Mouse (Mus musculus) urinary bladder, adult 2 months (tissue): Measurements from ENCODE around the gene Itpr3. TPM values are rescaled to one million over a fixed set of nuclear protein-coding genes. Genes with fewer than 3 reads are reported as not detected.
A peak's percentile ranks its signal among the peaks of the same experiment; 100 is the strongest.

Experiments used
- DNase-seq: peaks from one replicate; pipeline ENCODE4 v3.0.0; 2022; ENCODE audit warnings: low spot score
- polyA plus RNA-seq: library from polyadenylated mRNA; depleted of rRNA; stranded (reverse); fragments of >200 nt; gene quantifications from 2 replicates; pipeline ENCODE4 v1.2.3, GENCODE M21; 2012; rRNA removed

Itpr3 gene
- 9.5 and 17.8 TPM in 2 replicates for polyA plus RNA-seq

DNA sequence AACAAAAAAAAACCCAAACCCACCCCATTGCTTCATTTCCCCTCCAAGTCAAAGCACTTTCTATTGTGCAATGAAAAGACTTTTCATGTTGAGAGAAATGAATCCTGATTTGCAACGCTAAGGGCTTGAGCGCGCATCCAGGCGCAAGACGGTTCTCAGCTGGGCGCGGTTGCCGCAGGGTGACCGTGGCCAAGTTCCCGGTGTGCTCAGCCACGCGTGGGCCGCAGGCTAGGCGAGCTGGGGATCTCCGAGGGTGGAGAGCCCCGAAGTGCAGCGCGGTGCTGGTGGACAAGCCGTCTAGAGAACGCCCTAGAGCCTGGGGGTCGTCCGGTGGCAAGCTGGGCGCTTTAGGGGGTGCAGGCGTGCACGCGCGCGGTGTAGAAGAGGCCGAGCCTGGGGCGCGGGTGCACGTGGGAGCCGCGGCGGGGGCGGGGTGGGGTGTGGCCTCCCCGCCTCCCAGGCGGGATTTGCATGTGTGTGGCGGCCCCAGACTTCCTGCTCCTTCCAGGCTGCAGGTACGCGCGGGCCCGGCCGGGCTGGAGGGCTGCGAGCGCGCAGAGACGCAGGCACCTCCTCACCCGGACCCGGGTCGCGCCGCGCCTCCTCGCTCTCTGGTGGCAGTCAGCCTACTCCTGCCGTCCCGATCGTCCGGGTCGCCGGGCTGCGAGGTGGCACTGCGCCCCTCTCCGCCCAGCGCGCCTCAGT, at the start of gene Itpr3:
Gene Itpr3 (plus strand): TSS at position 493 of the 705 bp plus-strand sequence.
- peak; percentile 78 for DNase-seq

- DNase-seq, result no peak
Observed at GRCm38 (mm10) chr17:27008277-27008676, 48.8 kb upstream of the Itpr3 start.

- no peak for DNase-seq
Observed at GRCm38 (mm10) chr17:27011167-27011566, 45.9 kb upstream of the Itpr3 start.

DNA sequence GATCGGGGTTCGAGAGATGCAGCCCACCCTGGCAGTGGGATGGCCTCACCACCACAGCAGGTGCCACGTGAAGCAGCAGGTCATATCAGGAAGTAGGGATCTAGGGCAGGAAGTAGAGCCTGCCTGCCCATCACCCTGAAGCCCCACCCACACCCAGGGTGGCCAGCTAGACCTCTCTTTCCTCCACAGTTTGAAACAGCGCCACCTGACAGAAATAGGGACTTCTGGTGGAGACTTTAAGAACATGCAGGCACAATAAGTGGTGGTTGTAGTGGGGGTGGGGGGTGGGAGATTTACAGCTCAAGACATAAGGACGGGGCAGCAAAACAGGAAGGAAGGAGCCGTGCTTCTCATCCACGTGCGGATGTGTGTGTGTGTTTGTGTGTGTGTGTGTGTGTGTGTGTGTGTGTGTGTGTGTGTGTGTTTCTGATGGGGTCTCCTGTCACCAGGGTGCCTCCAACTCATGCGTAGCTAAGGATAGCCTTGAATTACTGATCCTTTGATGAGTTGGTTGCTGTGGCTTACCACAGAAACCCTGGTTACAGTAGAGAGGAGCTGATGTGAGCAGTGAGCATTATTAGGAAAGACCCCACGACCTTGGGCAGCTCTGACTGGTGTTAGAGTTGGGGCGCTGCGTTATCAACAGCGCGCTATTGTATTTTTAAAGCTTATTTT, 45.0 kb upstream of the Itpr3 start:
- DNase-seq, result no peak

- DNase-seq, result no peak
Observed at GRCm38 (mm10) chr17:27012909-27013308, 44.2 kb upstream of the Itpr3 start.

GRCm38 (mm10) chr17:27017564-27018499, 39.3 kb upstream of the Itpr3 start:
- DNase-seq, result peak; percentile 73

DNA sequence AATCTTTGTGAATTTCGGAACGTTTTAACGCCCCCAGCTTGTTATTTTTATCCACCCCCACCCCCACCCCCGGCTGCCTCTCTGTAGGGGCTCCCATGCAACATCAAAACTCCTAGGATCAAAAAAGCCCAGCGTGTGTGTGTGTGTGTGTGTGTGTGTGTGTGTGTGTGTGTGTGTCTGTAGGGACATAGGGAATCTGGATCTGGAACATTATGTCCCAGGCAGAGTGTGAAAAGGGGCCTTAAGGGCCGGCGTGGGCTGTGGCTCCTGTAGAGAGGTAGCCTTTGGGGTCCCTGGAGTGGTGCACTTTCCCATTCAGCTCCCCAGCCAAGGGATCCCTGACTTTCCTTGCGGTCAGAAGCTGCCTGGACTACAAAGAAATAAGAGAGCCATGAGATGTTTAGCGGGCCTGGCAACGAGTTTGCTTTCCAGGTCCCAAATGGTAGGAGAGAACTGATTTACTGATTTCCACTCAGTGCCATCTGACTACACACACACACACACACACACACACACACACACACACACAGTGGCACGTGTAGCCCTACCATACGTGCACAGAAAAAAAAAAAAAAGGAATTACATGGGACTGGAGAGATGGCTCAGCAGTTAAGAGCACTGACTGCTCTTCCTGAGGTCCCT, 38.4 kb upstream of the Itpr3 start:
- DNase-seq, result no peak

DNA sequence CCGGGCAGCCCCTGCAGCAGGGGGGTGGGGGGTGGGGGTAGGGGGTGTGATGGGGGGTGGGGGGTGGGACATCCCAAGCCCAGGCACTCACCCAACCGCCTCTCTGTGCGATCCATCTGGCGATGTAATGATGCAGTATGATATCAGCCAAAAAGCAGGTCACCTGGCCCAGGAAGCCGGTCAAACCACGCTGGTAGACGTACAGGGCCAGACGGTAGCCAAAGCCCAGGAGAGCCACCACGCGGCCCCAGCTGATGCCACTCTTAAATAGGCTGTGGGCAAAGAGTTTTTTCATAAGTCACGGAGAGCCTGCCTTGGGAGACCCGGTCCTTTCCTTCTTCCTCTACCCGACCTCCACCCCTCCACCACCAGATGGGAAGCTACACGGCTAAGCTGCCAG, 36.0 kb upstream of the Itpr3 start:
- DNase-seq, result no peak

DNA sequence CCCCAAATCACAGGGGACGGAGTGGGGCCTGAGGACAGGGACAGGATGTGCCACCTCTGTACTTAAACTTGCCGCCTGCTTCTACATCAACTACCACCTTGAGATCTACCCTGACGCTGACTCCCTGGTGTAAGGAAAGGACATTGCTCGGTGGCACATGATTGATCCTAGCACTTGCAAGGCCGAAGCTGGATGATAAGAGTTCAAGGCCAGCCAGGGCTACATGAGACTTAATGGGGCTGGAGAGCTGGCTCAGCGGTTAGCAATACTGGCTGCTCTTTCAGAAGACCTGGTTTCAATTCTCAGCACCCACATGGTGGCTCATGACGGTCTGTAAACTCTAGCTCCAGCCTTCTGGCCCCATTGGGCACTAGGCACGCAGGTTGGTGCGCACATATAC, 35.4 kb upstream of the Itpr3 start:
- no peak for DNase-seq

GRCm38 (mm10) chr17:27023342-27023741, 33.8 kb upstream of the Itpr3 start:
- no peak for DNase-seq

DNA sequence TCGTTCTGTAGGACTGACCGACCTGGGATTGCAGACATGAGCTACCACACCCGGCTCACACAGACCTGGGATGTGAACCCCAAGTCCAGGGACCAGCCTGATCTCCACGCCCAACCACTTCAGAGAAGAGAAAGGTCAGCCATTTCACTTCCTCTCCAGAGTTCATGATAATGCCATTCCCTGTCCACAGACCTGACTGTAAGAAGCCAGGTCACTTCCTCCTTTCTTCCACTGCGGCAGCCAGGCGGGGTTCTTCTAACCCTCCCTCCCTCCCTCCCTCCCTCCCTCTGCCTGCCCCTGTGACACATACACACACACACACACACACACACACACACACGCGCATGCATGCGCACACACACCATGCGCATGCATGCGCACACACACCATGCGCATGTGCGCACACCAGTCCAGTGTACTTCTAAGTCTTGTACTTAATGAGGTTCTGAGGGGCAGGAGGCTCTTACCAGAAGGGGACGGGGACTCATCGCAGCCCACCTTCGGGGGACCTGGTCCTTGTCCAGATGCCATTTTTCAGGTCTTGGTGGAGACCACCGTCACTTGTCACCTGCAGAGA, 31.7 kb upstream of the Itpr3 start:
- no peak for DNase-seq

GRCm38 (mm10) chr17:27025951-27026350, 31.2 kb upstream of the Itpr3 start:
- DNase-seq, result no peak

DNA sequence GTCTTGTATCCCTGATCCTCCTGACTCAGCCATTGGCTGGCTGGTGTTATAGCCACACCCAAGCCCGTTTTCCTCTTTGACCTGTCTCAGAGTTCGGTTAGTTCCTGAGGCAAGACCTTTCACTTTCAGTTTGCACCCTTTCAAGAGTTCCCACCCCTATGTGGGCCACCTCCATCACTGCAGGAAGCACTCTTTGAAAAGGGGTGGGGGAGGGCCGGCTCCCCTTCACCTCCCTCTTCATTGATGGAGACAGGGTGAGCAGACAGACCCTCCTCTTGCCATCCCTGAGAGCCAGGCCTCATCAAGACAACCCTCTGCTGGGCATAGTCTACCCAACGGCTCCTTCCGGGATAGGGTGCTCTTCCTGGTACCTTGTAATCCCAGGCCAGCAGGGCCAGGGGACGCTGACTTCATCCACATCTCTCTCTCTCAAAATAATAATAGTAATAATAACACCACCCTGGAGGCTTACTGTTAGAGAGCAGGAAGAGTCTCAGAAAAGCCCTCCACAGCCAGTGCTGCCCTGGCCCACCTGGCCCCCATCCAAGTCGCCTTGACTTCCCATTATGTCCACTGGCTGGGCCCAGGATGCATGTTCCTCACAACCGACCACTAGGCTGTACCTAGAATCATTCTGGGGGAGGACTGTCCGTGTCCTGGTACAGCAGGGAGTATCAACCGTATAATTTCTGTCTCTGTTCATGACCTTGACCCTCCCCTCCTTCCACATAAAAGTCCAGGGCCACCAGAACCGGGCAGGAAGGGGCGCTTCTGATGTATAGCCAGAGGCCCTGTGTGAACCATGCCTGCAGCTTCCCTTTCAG, 29.4 kb upstream of the Itpr3 start:
- DNase-seq, result no peak

- DNase-seq, result peak; percentile 75
Observed at GRCm38 (mm10) chr17:27028284-27028795, 28.8 kb upstream of the Itpr3 start.

GRCm38 (mm10) chr17:27028909-27029308, 28.2 kb upstream of the Itpr3 start, which contains the start of gene Bak1:
Gene Bak1, minus strand, starts transcription at chr17:27029009.
- DNase-seq, result no peak

DNA sequence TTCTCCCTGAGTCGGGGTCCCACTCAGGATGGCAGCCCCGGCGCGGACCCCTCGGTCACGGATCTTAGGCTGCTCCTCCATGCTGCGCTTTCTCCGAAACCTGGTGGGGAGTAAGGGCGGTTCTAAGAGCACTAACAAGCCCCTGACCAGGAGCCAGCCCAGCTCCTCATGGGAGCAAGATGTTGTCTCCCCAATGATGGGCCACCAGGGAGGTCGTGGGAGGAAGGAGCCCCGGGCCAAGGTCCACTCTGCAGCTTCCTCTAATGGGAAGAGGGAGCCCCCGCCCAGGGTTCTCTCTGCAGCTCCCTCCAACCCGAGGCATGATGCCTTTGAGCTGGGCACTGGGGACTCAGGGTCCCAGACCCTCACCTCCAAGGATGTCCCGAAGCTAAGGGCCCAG, 27.7 kb upstream of the Itpr3 start:
- DNase-seq, result no peak

GRCm38 (mm10) chr17:27030896-27031295, 26.2 kb upstream of the Itpr3 start:
- no peak for DNase-seq

DNA sequence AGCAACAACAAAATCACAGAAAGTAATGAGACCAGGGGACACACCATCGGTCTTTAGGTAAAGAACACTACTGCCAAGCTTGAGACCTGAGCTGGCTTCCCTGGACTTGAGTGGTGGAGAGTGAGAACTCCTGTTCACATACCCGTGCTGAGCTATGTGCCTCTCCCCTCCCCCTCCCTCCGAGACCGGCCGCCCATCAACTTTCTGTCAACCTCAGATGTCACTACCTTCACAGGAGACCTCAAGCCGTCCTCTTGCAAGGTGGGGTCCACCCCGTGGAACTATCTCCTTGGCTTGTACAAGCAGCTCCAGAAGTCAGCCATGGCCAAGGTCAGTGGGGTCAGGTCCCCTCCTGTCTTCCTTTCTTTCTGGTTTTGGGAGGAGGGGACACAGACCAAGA, 24.8 kb upstream of the Itpr3 start:
- no peak for DNase-seq

GRCm38 (mm10) chr17:27032869-27033268, 24.2 kb upstream of the Itpr3 start:
- DNase-seq, result peak; percentile 69

GRCm38 (mm10) chr17:27036465-27036864, 20.6 kb upstream of the Itpr3 start:
- no peak for DNase-seq
